Mouse (Mus musculus): Measurements from ENCODE around the gene Pemt.

Pemt gene

DNA sequence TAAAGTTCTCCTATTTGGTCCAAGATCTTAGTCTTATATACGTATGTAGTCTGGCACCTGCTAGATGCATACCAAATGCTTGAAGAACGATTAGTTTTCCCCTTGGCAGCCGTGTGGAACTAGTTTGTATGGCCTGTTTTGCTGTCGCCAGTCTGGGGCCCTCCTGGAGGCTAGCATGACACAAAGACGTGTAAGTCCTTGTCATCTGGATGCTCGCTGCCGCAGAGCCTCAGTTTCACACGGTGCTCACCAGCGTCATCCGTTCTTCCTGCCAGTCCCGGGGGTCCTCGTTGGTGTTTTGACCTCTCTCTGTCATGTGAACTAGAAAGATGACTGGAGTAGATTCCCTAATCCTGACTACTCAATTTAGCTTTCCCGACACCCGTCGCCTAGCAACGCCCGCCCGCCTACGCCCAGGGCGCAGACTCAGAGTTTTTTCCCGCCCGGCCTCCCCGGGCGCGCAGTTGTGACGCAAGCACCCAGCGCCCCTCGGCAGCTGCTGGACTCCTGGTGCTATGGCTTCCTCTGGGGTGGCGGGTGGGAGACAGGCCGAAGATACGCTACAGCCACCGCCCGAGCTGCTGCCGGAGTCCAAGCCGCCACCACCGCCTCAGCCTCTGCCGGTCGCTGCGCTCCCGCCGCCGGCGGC is 98.4 kb downstream of the Pemt start, which contains the start of gene Med9:
Med9 (plus strand) TSS at position 455 of the 649 bp plus-strand sequence.
- CTCF ChIA-PET: interaction anchor here in 1 of 4 experiments (1.1 kb wide), 1 partner anchor 17 kb away, joined by 4 read pairs; the partner anchor contains the start of gene Rasd1
- POLR2A ChIA-PET: interaction anchor here in 2 of 4 experiments (0.7 to 1.6 kb wide), 9 partner anchors 9 to 62 kb away, joined by 3 to 14 read pairs (median 4); partner anchors contain the start of gene Rasd1 (in 1 of the 2)

- ChIA-PET CTCF (interaction anchor here (0.6 to 0.9 kb wide), 10 partner anchors 16 to 492 kb away, joined by 3 to 9 read pairs (median 4); no protein-coding TSS in a partner anchor), POLR2A (interaction anchor here (0.6 to 1.0 kb wide), 7 partner anchors 12 to 57 kb away, joined by 3 to 5 read pairs (median 3); partner anchors contain the start of gene Rasd1 (in 2 of the 4))
Observed at GRCm38 (mm10) chr11:59944855-59945254, 101.4 kb downstream of the Pemt start.

DNA sequence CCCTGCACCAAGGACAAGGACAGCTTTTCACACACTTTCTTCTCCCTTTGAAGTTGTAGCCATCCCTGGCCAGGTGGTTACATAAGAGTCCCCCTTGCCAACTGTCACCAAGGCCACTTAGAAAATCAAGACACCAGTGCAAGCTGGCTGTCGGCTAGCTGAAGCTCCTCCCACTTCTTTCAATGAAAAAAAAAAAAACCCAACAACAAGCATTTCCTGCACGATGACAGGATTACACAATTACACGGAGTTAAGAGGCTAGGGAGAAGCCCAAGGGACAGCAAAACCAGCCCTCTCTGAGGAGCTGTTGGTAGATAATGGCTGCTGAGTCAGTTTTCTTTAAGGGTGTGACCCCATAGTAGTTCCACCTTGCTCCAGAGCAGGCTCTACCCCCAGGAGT is 104.9 kb downstream of the Pemt start:
- ChIA-PET CTCF (interaction anchor here in 2 of 4 experiments (0.6 to 1.3 kb wide), 4 partner anchors 20 to 1188 kb away, joined by 3 to 4 read pairs (median 4); no protein-coding TSS in a partner anchor), POLR2A (interaction anchor here in 3 of 4 experiments (0.5 to 3.3 kb wide), 5 partner anchors 20 to 911 kb away, joined by 3 to 26 read pairs (median 3); partner anchors contain the start of gene Rasd1 (in 2 of the 3))

DNA sequence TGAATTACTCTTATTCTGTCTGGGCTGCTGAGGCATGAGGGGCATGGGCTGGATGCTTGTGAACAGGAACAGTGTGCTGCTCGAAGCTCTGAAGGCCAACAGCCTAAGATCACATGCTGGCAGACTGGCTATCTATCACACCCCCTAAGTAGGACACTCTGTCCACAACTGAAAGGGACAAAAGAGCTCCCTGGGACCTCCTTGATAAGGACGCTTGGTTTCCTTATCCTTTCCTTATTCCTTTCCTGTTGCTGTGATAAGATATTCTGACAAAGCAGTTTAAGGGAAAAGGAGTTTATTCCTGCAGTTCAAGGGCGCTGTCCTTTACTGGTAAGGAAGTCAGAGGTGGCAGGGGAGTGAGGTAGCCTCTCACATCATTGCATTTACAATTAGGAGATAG is 105.6 kb downstream of the Pemt start:
- CTCF ChIA-PET: interaction anchor here in 1 of 4 experiments (0.9 kb wide), 1 partner anchor 148 kb away, joined by 4 read pairs; no protein-coding TSS in a partner anchor

GRCm38 (mm10) chr11:59939821-59940220 is 106.5 kb downstream of the Pemt start:
- ChIA-PET POLR2A (interaction anchor here in 1 of 4 experiments (1.3 kb wide), 1 partner anchor 18 kb away, joined by 4 read pairs; no protein-coding TSS in a partner anchor), CTCF (no interaction called here)

More for the DNA sequence above, 105.6 kb downstream of the Pemt start:
- POLR2A ChIA-PET: interaction anchor here in 1 of 4 experiments (1.0 to 1.3 kb wide), 2 partner anchors 19 to 83 kb away, joined by 3 to 4 read pairs; no protein-coding TSS in a partner anchor

GRCm38 (mm10) chr11:59937615-59938014 is 108.7 kb downstream of the Pemt start:
- ChIA-PET POLR2A (interaction anchor here in 2 of 4 experiments (0.6 to 1.6 kb wide), 4 partner anchors 16 to 571 kb away, joined by 3 to 6 read pairs (median 4); partner anchors contain the start of gene Rasd1 (in 1 of the 2)), CTCF (no interaction called here)

DNA sequence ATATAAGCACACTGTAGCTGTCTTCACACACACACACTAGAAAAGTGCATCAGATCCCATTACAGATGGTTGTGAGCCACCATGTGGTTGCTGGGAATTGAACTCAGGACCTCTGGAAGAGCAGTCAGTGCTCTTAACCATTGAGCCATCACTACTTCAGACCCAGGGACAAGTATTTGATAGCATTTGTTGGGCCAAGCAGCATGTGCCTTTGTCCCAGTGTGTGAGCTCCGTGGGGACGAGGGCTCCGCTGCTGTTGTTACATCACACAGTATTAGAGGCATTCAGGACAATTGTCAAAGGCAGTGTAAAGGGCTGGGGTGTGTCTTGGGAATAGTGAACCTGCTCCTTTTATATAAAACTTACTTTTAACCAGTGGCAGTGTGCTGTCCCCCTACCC is 109.3 kb downstream of the Pemt start:
- POLR2A ChIA-PET: interaction anchor here in 2 of 4 experiments (1.1 to 3.3 kb wide), 4 partner anchors 15 to 28 kb away, joined by 3 to 13 read pairs (median 4); partner anchors contain the start of gene Rasd1 (in 1 of the 2)
- CTCF ChIA-PET: no interaction called here

DNA sequence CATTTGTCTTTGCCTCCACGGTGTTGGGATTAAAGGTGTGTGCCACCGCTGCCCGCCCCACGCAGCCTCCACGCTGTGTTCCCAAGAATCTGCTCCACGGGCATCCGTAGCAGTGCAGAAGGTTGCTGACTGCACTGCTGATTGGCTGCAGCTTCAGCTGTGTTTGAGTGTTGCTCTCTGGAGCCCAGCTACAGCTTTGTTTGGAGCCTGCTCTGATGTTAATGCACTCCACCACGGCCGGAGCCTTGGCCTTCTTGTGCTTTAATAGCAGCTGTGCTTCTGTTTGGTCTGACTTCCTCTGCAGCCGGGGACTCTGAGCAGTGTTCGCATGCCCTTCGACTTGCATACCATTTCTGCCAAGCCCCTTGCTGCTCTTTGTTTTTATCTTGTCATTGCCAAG is 112.3 kb downstream of the Pemt start:
- ChIA-PET CTCF (interaction anchor here in 1 of 4 experiments (0.9 to 1.6 kb wide), 2 partner anchors 12 to 979 kb away, joined by 4 to 5 read pairs; partner anchors contain the start of genes Hist3h2a and Trim17), POLR2A (interaction anchor here (0.8 to 3.3 kb wide), 13 partner anchors 8 to 95 kb away, joined by 3 to 13 read pairs (median 4); partner anchors contain the start of genes Cops3 (in 1 of the 4), Nt5m (in 1 of the 4) and Rasd1 (in 1 of the 4))

DNA sequence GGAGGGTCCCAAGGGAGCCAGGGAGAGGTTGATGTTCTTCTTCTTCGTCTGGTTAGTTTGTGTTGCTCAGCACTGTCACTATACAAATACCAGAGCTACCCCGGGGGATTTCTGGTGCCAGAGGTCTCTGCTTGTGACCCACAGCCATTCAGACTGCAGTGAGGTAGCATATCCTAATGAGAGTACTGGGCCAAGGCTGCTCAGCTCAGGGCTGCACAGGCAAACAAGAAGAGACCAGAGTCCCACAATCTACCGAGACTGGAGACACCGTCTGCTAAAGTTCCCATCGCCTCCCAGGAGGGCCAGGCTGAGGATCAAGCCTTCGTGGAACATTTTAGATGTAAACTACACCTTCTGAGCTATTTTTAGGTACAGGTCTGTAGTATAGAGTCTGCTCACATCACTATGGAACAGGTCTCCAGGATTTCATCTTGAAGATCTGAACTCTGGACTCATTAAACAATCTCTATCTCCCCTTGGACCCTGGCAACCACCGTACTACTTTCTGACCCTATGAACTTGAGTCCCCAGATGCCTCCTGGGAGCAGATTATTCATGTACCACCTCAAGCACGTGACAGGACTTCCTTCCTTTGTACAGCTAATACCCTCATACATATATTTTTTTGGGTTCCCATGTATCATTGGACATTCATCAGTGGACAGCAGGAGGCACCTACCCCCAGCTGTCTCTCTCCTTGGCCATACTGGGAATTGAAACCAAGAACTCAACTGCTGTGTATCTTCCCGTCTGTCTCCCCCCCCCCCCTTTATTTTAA is 113.5 kb downstream of the Pemt start:
- ChIA-PET CTCF (interaction anchor here in 2 of 4 experiments (0.7 to 1.6 kb wide), 2 partner anchors 11 to 302 kb away, joined by 5 to 7 read pairs; no protein-coding TSS in a partner anchor), POLR2A (interaction anchor here in 3 of 4 experiments (0.6 to 2.6 kb wide), 13 partner anchors 11 to 1930 kb away, joined by 3 to 8 read pairs (median 4); partner anchors contain the start of genes Cops3 (in 1 of the 3), Nt5m (in 1 of the 3) and Rasd1 (in 1 of the 3))

- CTCF ChIA-PET: no interaction called here
Observed at GRCm38 (mm10) chr11:59930031-59930430, 116.3 kb downstream of the Pemt start.

GRCm38 (mm10) chr11:59921265-59921664 is 125.0 kb downstream of the Pemt start:
- ChIA-PET POLR2A (interaction anchor here (0.6 to 3.0 kb wide), 50 partner anchors 10 to 615 kb away, joined by 3 to 27 read pairs (median 5); partner anchors contain the start of genes Rasd1 (in 3 of the 4), Cops3 (in 1 of the 4), Drc3 (in 1 of the 4) and Gid4 (in 1 of the 4)), CTCF (interaction anchor here in 2 of 4 experiments (0.6 to 1.2 kb wide), 6 partner anchors 12 to 156 kb away, joined by 3 to 5 read pairs (median 3); partner anchors contain the start of gene Rasd1 (in 1 of the 2))

More at GRCm38 (mm10) chr11:59930031-59930430, 116.3 kb downstream of the Pemt start:
- POLR2A ChIA-PET: no interaction called here
